8 mouse cellular contexts compared by ENCODE assay signal in the genomic region with DNA sequence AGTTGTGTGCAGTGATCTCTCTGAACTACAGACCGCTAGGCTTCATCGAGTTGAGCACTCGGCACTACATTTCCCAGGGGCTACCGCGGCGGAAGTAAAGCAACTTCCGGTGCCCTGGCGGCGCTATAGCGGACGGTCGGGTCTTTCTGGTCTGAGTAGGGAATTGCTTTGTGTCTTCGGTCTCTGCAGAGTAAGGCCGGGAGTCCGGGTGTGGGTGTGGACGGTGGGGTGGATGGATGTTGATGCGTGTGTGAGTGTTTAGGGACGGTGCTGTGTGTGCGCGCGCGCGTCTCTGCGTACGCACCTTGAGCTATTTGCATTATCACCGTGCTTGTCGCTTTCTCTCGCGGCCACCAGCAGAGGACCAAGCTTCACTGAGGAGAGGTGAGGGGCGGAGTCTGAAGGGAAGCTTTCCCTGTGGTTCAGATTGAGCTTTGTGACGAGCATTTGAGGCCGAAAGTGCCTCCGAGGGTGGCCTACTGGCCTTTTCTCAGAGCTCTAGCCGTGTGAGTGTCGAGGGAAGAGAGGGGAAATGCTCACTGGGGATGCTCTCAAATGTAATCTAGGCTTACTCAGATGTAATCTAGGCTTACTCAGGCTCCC. TPM values are rescaled to one million over a fixed set of nuclear protein-coding genes. Genes with fewer than 3 reads are reported as not detected.
A peak's percentile ranks its signal among the peaks of the same experiment; 100 is the strongest.
DNase-seq lines count a peak whose midpoint lies in the region; ATAC-seq lines count a peak whose summit lies in the region.

A gene (plus strand): TSS at position 109 of the 603 bp plus-strand sequence.

- peak within 1 kb of the TSS; percentile 99 for H3K27ac ChIP-seq in hindbrain, embryonic 14.5 days

- DNase-seq in R1 (ENCODE audit: low read depth, low spot score): peak; percentile 95
- peak; percentile 90 to 91 for DNase-seq in cerebellum, postnatal 25 days
- DNase-seq in frontal cortex, postnatal 25 days (ENCODE audit: low spot score in 2 of 2): peak; percentile 76 to 79
- peak; percentile 94 for DNase-seq in hindbrain, embryonic 14.5 days (ENCODE audit: low spot score)
- peak; percentile 90 to 91 for DNase-seq in layer of hippocampus, postnatal 36 days
- DNase-seq in lung, postnatal 36 days: peak; percentile 89
- DNase-seq in retina, postnatal 1 day: peak; percentile 93
- DNase-seq in urinary bladder, adult 18-20 months (ENCODE audit: low spot score in 2 of 2): peak; percentile 82 to 86

- peak within 1 kb of the TSS; percentile 91 for H3K4me2 ChIP-seq in hindbrain, embryonic 14.5 days (replicated peaks)

- H3K4me1 ChIP-seq in hindbrain, embryonic 14.5 days (replicated peaks; ENCODE audit: control insufficient read depth, insufficient read depth, low read length): peaks cover 32% of the 10 kb centered on the region

- H3K4me3 ChIP-seq in hindbrain, embryonic 14.5 days (replicated peaks; ENCODE audit: low read length): peak within 1 kb of the TSS; percentile 64

- WGBS in hindbrain, embryonic 14.5 days: under 1% methylated on average over 35 of the region's 35 CpGs

- no peaks in the 10 kb centered on the region for H3K9me3 ChIP-seq in hindbrain, embryonic 14.5 days (ENCODE audit: control insufficient read depth, low read length)

- peak within 1 kb of the TSS; percentile 89 for H3K9ac ChIP-seq in hindbrain, embryonic 14.5 days

- no peaks in the 10 kb centered on the region for H3K36me3 ChIP-seq in hindbrain, embryonic 14.5 days (replicated peaks; ENCODE audit: control insufficient read depth, insufficient read depth)

- ATAC-seq in hindbrain, embryonic 14.5 days (ENCODE audit: low FRiP score): peak; percentile 93

- no peaks in the 10 kb centered on the region for H3K27me3 ChIP-seq in hindbrain, embryonic 14.5 days (ENCODE audit: control insufficient read depth, insufficient read depth, low read length)

RNA-seq across cellular contexts. Expression of the gene that starts here (rescaled TPM):
- 92.5 and 99.3 TPM in 2 replicates for polyA plus RNA-seq in hindbrain, embryonic 14.5 days (2014; fragmentation: Nextera tagmentation; extraction: Ambion mirVana)
- 10 to 100 TPM; 33.5 to 38.7 TPM for total RNA-seq in layer of hippocampus, postnatal 36 days (2021)

Comparison
In these comparisons a context has a peak if more than half of its experiments do, and no peak if none do; other contexts are left out.
1. Peak in every context shown above with its lines: DNase-seq, ATAC-seq, H3K4me3 ChIP-seq and H3K27ac ChIP-seq.